Mouse (Mus musculus) bone marrow macrophage, adult 2 months (primary cell): ENCODE results near the gene Csnk1g2.

ENCODE experiments used
- CTCF ChIP-seq: IDR thresholded peaks from 2 replicates; pipeline ENCODE4 v1.5.1; 2012; ENCODE audit warnings: low read depth, mild to moderate bottlenecking, low read length, moderate library complexity
- POLR2A ChIP-seq: IDR thresholded peaks from 2 replicates; pipeline ENCODE4 v1.6.1; 2012; ENCODE audit warnings: mild to moderate bottlenecking, low read depth, low read length, borderline replicate concordance

DNA sequence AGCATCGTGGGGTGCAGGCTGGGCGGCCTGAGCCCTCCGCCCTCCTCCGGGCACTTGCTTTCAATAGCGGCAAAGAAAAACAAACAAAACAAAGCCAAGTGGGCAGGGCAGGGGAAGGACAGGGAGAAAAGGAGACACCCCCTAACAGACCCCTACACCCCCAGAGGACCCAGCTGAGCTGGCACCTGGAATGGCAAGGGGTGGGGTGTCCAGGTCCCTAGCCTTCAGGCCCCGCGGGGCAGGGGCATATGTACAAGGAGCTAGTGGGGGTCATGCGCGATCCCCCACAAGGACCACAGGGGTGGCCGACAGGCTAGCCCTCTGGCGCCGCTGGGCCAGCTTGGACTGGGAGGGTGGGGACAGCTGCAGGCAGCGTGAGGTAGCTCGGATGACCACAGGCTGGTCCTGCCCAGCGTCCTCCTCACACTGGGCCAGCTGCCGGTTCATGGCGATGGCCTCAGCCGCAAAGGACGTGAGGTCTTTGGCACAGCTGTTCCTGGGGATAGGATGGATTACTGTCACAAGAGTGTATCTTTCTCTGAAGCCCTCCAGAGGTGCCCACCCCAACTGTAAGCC is 44.3 kb downstream of the Csnk1g2 start:
- TF ChIP-seq CTCF (no peak), POLR2A (no peak)
